Comparison of ENCODE assay signal across 8 mouse cellular contexts in genomic region chr2:90846171-90846570, GRCm38 (mm10). TPM values are rescaled to one million over a fixed set of nuclear protein-coding genes. Genes with fewer than 3 reads are reported as not detected.
DNase-seq lines count a peak whose midpoint lies in the region; ATAC-seq lines count a peak whose summit lies in the region.

No protein-coding gene starts in this region.

- 49% methylated on average over 6 of the region's 6 CpGs for WGBS in limb, embryonic 11.5 days
- WGBS in neural tube, embryonic 15.5 days, result 41% methylated on average over 6 of the region's 6 CpGs

- H3K27ac ChIP-seq in limb, embryonic 11.5 days (replicated peaks; ENCODE audit: low read depth, low read length), result no peak overlapping the region
- peak overlapping the region; percentile 93 for H3K27ac ChIP-seq in neural tube, embryonic 15.5 days (replicated peaks)

- no peak overlapping the region for H3K9ac ChIP-seq in limb, embryonic 11.5 days (ENCODE audit: low read length)
- peak overlapping the region; percentile 89 for H3K9ac ChIP-seq in neural tube, embryonic 15.5 days (replicated peaks)

- H3K36me3 ChIP-seq in megakaryocyte, embryonic 14.5 days (replicated peaks; ENCODE audit: low read length), result peaks cover 22% of the 10 kb centered on the region
- peaks cover 2% of the 10 kb centered on the region; the same call in 1 of the 2 replicates for H3K36me3 ChIP-seq in limb, embryonic 11.5 days (ENCODE audit: control insufficient read depth, insufficient read depth, low read length)
- peaks cover 11% of the 10 kb centered on the region for H3K36me3 ChIP-seq in neural tube, embryonic 15.5 days

- no peaks in the 10 kb centered on the region for H3K27me3 ChIP-seq in megakaryocyte, embryonic 14.5 days (replicated peaks)
- no peaks in the 10 kb centered on the region for H3K27me3 ChIP-seq in limb, embryonic 11.5 days (ENCODE audit: control insufficient read depth, insufficient read depth, low read length)
- no peaks in the 10 kb centered on the region for H3K27me3 ChIP-seq in neural tube, embryonic 15.5 days (replicated peaks)

- ATAC-seq in megakaryocyte, adult 5-6 weeks (ENCODE audit: poor library complexity, severe bottlenecking), result no peak
- ATAC-seq in limb, embryonic 11.5 days (ENCODE audit: insufficient number of reproducible peaks, low FRiP score, low TSS enrichment, low read depth), result no peak
- ATAC-seq in neural tube, embryonic 15.5 days (ENCODE audit: low FRiP score), result peak; percentile 14; the same call in 1 of the 2 replicates

- peaks cover 5% of the 10 kb centered on the region; the same call in 1 of the 2 replicates for H3K9me3 ChIP-seq in megakaryocyte, embryonic 14.5 days
- H3K9me3 ChIP-seq in limb, embryonic 11.5 days (ENCODE audit: control insufficient read depth, low read length), result no peaks in the 10 kb centered on the region
- no peaks in the 10 kb centered on the region for H3K9me3 ChIP-seq in neural tube, embryonic 15.5 days (replicated peaks)

- H3K4me2 ChIP-seq in limb, embryonic 11.5 days (ENCODE audit: low read depth, severe bottlenecking), result peak overlapping the region; percentile 56
- H3K4me2 ChIP-seq in neural tube, embryonic 15.5 days, result peak overlapping the region; percentile 75

- peak; percentile 32 to 49 for DNase-seq in cerebellum, postnatal 14 days
- peak; percentile 18 for DNase-seq in heart, postnatal 4 days
- DNase-seq in limb, embryonic 11.5 days (ENCODE audit: low spot score), result no peak
- DNase-seq in right cerebral cortex, adult 18-20 months, result no peak
- DNase-seq in embryo, embryonic 10.5 days (ENCODE audit: low spot score), result no peak

- peak overlapping the region; percentile 100 for H3K4me3 ChIP-seq in megakaryocyte, embryonic 14.5 days (replicated peaks)
- no peak overlapping the region for H3K4me3 ChIP-seq in limb, embryonic 11.5 days (ENCODE audit: low read depth, low read length)
- peak overlapping the region; percentile 92 for H3K4me3 ChIP-seq in neural tube, embryonic 15.5 days (replicated peaks)

- peaks cover 31% of the 10 kb centered on the region for H3K4me1 ChIP-seq in megakaryocyte, embryonic 14.5 days
- no peaks in the 10 kb centered on the region for H3K4me1 ChIP-seq in limb, embryonic 11.5 days (ENCODE audit: control insufficient read depth, insufficient read depth, low read length)
- peaks cover 26% of the 10 kb centered on the region for H3K4me1 ChIP-seq in neural tube, embryonic 15.5 days

RNA-seq across cellular contexts. Expression of gene Mtch2, which starts 0.8 kb away (rescaled TPM):
- 6.1 and 10.1 TPM in 2 replicates for polyA plus RNA-seq in megakaryocyte, embryonic 14.5 days (2012; ENCODE audit: insufficient read depth, low replicate concordance)
- 130 and 138 TPM in 2 replicates for total RNA-seq in megakaryocyte, adult 5-6 weeks (2015)
- 129 and 168 TPM in 2 replicates for total RNA-seq in megakaryocyte, adult 5-6 weeks (2017)
- 100 to 1,000 TPM; 189 to 191 TPM for total RNA-seq in heart, postnatal 4 days (2021)
- polyA plus RNA-seq in limb, embryonic 11.5 days (2014; fragmentation: Nextera tagmentation; extraction: Ambion mirVana), result 220 and 227 TPM in 2 replicates
- polyA plus RNA-seq in neural tube, embryonic 15.5 days (2015; fragmentation: Nextera tagmentation; extraction: Ambion mirVana), result 246 and 250 TPM in 2 replicates

RNA-seq across cellular contexts. Expression of gene C1qtnf4, which starts 39.5 kb away (rescaled TPM):
- polyA plus RNA-seq in megakaryocyte, embryonic 14.5 days (2012; ENCODE audit: insufficient read depth, low replicate concordance), result 0.18 TPM in 1 of 2 replicates, not detected in the other
- not detected in 2 replicates for total RNA-seq in megakaryocyte, adult 5-6 weeks (2015)
- total RNA-seq in megakaryocyte, adult 5-6 weeks (2017), result not detected in 2 replicates
- total RNA-seq in heart, postnatal 4 days (2021), result 1 to 10 TPM; 7.4 to 7.8 TPM
- polyA plus RNA-seq in limb, embryonic 11.5 days (2014; fragmentation: Nextera tagmentation; extraction: Ambion mirVana), result 9.2 and 10.2 TPM in 2 replicates
- polyA plus RNA-seq in neural tube, embryonic 15.5 days (2015; fragmentation: Nextera tagmentation; extraction: Ambion mirVana), result 123 and 207 TPM in 2 replicates

RNA-seq across cellular contexts. Expression of gene Kbtbd4, which starts 58.4 kb away (rescaled TPM):
- 2.4 and 5.0 TPM in 2 replicates for polyA plus RNA-seq in megakaryocyte, embryonic 14.5 days (2012; ENCODE audit: insufficient read depth, low replicate concordance)
- 9.1 and 11.3 TPM in 2 replicates for total RNA-seq in megakaryocyte, adult 5-6 weeks (2015)
- 9.3 and 14.1 TPM in 2 replicates for total RNA-seq in megakaryocyte, adult 5-6 weeks (2017)
- total RNA-seq in heart, postnatal 4 days (2021), result 10 to 100 TPM; 18.2 to 18.8 TPM
- 47.5 and 53.7 TPM in 2 replicates for polyA plus RNA-seq in limb, embryonic 11.5 days (2014; fragmentation: Nextera tagmentation; extraction: Ambion mirVana)
- 48.6 and 55.3 TPM in 2 replicates for polyA plus RNA-seq in neural tube, embryonic 15.5 days (2015; fragmentation: Nextera tagmentation; extraction: Ambion mirVana)

RNA-seq across cellular contexts. Expression of gene Ndufs3, which starts 58.5 kb away (rescaled TPM):
- polyA plus RNA-seq in megakaryocyte, embryonic 14.5 days (2012; ENCODE audit: insufficient read depth, low replicate concordance), result 16.0 and 56.8 TPM in 2 replicates
- 113 and 119 TPM in 2 replicates for total RNA-seq in megakaryocyte, adult 5-6 weeks (2015)
- 61.6 and 70.9 TPM in 2 replicates for total RNA-seq in megakaryocyte, adult 5-6 weeks (2017)
- 100 to 1,000 TPM; 538 to 543 TPM for total RNA-seq in heart, postnatal 4 days (2021)
- polyA plus RNA-seq in limb, embryonic 11.5 days (2014; fragmentation: Nextera tagmentation; extraction: Ambion mirVana), result 206 and 229 TPM in 2 replicates
- polyA plus RNA-seq in neural tube, embryonic 15.5 days (2015; fragmentation: Nextera tagmentation; extraction: Ambion mirVana), result 228 and 239 TPM in 2 replicates

Comparison
In these comparisons a context has a peak if more than half of its experiments do, and no peak if none do; other contexts are left out.
1. DNase-seq: peak in cerebellum, postnatal 14 days (2 of 2) and heart, postnatal 4 days (single experiment); none in limb, embryonic 11.5 days (single experiment), right cerebral cortex, adult 18-20 months (single experiment) and embryo, embryonic 10.5 days (single experiment).
2. RNA of gene Mtch2, which starts 0.8 kb away (polyA plus RNA-seq): 246 to 250 TPM in neural tube, embryonic 15.5 days and 220 to 227 TPM in limb, embryonic 11.5 days; 6.1 to 10.1 TPM in megakaryocyte, embryonic 14.5 days; every median in the first group is over 10 times any median in the second.
3. RNA of gene C1qtnf4, which starts 39.5 kb away (polyA plus RNA-seq): 123 to 207 TPM in neural tube, embryonic 15.5 days; 9.2 to 10.2 TPM in limb, embryonic 11.5 days and 0.18 TPM in megakaryocyte, embryonic 14.5 days; every median in the first group is over 10 times any median in the second.